Mouse (Mus musculus) layer of hippocampus, postnatal 10 days (tissue): ENCODE measurements around the gene Ankrd13d. TPM values are rescaled to one million over a fixed set of nuclear protein-coding genes. Genes with fewer than 3 reads are reported as not detected.
"Not testable (repeated sequence)": the region's sequence is repeated elsewhere in the genome, so short reads cannot be mapped to it uniquely, and the experiment has no call there.

ENCODE experiments used
- DNase-seq, 2 experiments: peaks; one replicate each; pipeline ENCODE4 v3.0.0; 2021; ENCODE audit warnings: low spot score in 2 of 2
- total RNA-seq, 2 experiments: library from RNA; stranded (reverse); gene quantifications; 2 replicates each; pipeline ENCODE4 v1.2.3; 2021

Gene Ankrd13d
- total RNA-seq, 2 experiments from 2014 or later, result 76.3 to 89.4 TPM

DNA sequence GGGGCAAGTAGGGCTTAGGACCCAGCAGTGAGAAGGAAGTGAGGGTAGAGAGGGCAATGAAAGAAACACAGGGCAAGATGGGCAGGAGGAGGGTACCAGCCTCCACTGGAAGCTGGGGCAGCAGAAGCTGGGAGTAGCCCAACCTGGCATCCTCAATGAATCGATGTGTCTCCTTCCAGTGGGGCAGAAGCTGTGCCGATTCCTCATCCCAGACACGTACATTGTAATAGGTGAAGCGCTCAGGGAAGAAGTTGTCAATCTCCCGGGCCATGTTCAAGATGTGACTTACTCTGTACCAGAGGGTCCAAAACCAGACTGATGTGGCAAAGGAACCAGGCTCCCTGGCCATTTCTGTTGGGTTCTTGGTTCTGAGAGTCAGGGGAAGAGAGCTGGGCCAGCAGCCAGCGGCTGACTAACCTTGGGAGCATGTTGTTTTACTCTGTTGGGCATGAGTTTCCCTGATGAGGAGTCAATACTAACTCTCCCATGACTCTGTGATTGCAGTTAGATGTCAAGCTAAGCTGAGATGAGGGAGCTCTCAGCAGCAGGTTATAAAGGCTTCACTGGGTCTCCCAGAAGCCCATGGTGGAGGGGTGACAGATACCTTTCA, 18.7 kb downstream of the Ankrd13d start:
- DNase-seq, result no peak

DNA sequence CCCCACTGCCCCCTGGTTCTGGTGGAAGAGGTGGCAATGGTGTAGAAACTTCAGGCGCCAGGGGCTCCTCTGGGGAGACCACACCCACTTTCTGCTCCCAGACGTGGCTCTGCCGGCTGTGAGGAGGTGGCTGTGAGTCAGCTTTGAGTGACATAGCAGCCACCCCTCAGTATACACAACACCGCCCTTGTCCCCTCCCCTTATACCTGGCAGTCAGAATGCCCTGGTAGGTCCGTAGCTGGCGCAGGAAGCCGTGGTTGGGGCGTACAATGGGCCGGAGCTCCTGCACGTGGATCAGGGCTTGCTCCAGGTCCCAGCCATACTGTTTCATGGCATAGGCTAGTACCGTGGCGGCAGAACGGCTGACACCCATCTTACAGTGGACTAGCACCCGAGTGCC, 19.2 kb downstream of the Ankrd13d start:
- no peak for DNase-seq

DNA sequence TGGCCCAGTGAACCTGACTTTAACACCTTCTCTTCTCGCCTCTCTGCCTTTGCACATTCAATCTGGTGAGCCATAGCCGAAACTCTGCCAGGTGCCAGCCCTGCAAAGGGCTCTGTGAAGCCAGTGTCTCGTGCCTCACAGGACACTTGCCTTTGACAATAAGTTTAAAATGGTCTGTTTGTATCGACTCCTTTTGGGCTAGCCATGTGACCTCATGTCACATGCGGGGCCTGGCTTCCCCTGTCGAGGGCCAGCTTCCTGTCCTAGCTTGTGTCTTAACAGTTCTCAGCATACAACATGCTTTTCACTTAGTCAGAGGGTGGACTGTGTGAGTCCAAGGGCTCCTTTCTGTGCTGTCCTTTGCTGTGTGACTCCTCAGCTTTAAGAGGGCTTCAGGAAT, 20.2 kb downstream of the Ankrd13d start:
- DNase-seq, result no peak

DNA sequence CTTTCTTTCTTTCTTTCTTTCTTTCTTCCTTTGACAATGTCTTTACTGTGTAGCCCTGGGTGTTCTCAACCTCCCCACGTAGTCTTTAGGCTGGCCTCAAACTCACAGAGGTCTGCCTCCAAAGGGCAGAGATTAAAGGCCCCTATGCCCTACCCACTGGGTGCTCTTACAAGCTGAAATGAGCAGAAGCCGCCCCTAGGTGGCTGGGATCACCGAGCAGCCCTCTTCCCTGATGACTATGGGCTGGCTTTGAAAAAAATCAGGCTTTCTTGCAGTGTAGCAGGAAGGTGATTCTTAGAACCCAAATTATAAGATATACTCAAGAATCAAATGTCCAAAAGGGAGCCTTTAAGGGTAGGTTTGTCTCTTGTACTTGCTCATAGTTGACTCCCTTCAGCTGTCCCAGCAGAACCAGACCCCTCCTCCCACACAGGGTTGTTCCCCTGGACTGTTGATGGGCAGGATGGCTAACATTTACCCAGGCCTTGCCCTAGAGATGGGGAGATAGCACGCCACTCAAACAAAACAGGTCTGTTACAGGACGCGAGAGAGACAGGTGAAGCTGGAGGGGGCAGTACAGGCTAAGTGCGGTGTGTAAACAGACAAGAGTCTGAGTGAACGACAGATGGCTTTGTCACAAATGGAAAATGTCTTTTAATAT, 21.8 kb downstream of the Ankrd13d start:
- no peak for DNase-seq

DNA sequence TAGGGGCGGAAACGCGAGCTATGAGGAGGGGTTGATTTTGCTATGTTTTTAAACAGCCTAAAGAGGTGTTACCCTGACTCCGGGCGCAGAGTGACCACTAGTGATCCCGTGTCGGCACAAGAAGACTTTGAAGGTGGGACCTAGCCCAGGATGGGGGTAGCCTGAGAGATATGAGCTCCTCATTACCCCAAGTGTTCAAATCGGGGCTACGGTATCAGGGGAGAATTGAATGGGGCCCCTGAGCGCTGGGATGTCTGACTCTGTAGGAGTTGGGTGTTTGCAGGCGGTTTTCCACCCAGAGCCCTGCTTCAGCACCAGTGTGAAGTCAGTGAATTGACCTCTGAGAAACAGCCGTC, 25.1 kb downstream of the Ankrd13d start:
- no peak for DNase-seq

DNA sequence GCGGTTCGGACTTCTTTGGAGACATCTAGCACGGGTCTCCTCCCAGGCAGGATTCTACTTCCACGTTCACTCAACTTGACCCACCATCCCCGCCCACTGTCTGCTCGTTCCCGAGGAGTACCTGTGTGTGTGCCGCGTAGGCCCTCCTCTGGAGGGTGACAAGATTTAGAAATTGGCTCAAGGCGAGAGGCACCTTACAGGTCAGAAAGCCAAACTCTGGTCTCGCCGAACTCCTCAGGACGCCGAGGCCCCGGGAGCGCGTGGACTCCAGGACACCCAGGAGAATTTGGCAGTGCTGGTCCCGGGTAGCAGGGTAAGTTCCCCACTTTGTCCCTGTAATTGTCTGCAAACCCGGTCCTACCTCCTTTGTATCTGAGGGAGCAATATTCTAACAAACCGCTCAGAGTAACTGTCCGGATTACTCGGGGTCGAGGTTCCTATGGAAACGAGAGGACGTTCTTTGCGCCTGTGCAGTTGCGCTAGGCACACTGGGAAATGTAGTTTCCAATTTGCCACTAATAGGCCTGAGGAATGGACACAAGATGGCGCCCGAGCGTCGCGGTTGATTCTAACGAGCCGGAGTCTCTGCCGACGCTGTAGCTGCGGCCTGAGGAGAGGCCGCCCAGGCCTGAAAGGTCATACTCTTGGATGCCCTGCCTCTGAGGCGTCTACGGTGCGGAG, 25.6 kb downstream of the Ankrd13d start:
- peak; percentile 94 for DNase-seq

DNA sequence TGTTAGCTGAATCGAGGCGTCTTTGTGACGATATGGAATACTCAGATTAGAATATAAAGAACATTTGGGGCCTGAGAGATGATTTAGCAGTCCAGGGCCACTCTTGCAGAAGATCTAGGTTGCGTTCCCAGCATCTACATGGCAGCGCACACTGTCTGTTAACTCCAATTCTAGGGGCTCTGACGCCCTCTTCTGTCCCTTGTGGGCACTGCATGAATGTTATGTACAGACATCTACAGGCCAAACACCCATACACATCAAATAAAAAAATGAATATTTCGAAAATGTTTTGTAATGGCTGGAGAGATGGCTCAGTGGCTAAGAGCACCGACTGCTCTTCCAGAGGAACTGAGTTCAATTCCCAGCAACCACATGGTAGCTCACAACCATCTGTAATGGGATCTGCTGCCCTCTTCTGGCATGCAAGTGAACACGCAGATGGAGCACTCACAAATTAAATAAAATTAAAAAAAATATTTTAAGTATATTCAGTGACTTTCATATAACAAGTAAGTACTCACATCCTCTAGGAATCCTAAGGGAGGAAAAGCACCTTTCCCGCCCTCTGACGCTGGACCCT, 27.3 kb downstream of the Ankrd13d start:
- DNase-seq, result no peak

DNA sequence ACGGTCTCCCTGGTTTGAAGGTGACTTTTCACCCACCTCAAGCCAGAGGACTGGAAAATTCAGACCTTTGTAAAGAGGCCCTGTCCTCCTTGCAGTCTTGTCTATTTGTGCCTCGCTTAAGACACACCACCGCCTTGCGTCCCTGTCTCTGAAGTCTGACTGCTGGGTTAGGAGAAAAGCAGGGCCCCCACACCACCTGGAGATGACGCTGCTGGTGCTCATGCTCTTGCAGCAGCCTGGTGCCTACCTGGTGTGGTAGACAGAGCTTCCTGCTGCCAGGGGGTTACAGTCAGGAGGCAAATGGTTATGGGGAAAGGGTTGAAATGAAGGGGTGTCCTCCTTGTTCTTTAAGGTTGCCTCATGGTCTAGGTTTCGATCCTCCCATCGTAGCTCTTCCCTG, 28.7 kb downstream of the Ankrd13d start:
- DNase-seq, result no peak

DNA sequence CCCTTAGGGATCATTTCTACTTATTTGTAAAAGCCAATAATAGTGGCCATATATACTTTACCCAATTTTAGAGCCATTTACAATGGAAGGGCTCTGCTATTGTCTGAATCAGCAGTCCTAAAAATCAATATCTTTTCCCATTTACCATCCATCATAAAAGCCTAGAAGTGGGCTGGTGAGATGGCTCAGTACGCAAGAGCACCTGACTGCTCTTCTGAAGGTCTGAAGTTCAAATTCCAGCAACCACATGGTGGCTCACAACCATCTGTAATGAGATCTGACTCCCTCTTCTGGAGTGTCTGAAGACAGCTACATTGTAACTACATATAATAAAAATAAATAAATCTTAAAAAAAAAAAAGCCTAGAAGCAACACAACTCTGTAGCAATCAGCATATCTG, 34.3 kb downstream of the Ankrd13d start:
- DNase-seq, result not testable (repeated sequence)

DNA sequence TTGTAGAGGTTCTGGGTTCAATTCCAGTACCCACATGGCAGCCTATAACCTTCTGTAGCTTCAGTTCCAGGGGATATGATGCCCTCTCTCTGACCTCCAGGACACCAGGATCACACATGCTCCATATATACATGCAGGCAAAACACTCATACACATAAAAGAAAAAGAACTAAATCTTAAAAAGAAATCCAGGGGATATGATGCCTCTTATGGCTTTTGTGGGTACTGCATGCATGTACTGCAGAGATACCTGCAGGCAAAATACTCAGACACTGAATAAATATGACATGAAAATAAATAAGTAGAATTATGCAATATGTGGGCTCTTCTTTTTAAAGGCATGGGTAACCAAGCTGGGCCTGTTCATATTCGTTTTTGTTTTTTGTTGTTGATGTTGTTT, 35.9 kb downstream of the Ankrd13d start:
- DNase-seq, result no peak

DNA sequence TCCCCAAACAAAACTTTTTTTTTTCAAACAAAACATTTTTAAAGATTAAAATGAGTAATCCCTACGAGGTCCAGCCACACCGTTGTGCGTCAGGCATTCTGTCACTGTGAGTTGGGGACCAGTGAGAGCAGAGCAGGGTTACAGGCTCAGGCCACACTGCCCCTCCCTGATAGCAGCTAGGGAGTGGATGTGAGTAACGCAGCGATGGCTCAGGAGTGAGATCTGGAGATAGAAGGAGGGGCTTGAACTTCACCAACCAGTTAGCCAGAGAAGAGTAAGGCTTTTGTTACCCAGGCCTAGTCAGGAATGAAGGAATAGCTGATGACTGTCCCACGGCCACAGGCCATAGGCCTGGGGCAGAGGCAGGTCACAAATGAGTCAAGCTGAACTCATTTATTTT, 38.2 kb downstream of the Ankrd13d start:
- DNase-seq, result no peak

DNA sequence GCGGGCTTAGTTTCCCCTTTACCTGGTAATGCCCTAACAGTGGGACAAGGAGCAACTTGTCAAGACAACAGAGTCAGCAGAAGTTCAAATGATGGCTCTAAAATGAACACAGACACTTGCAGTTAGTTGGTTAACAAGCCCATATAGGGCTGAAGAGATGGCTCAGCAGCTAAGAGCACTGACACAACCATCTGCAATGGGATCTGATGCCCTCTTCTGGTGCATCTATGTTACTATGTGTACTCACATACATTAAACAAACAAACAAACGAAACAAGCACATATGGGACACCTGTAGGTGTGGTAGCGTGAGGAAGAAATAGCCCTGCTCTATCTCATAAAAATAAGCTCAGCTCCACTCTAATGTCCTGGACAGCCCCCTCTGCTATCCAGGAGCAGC, 40.5 kb downstream of the Ankrd13d start:
- no peak for DNase-seq

DNA sequence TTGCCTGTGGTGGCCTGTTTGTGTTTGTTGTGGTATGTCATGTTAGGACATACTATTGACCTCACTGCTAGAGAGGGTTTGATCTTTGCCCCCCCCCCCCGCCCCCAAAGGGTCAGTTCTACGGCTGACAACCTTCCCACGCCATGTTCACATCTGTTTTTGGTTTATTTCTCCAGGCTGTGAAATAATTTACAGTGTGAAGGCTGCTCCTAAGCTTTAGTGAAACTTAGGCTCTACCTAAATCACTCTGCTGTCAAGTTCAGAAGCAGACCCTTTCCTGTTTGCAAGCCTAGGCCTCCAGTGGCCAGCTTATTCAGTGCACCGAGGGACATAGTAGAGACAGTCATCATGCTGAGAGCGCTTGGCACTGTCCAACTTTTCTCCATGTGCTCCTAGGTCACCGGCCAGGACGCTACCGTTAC, 42.7 kb downstream of the Ankrd13d start:
- no peak for DNase-seq

DNA sequence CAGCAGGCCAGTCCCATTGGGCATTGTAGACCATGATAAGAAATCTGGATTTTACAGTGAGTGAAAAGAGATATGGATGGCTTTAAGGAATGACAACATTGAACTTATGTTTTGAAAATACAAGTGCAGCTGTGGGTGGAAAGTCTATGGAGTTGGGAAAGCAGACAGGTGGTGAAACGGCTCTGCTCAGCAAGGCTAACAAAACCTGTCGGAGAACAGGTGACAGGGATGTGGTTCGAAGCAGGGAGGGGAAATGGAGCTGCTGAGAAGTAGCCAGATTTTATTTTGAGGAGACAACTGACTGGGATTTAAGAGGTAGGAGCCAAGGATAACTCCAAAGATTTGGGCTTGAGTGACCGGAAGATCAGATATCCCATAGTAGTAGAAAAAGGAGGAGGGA, 48.4 kb downstream of the Ankrd13d start:
- no peak for DNase-seq

DNA sequence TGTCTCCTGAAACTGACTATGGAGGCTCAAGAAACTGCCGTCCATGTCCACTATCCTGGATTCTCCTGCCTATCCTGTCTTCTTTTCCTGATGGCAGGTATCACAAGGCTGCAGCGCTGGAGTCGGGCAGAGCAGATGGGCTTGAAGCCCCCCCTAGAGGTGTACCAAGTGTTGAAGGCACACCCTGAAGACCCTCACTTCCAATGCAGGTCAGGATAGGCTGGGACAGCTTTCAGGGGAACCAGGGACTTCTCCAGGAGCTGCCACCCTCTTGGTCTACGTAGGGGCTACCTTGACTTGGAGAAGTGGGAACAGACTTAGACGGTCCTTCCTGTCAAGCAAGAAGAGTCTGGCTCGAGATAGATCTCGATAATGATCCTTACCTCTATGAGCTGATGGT, 50.3 kb downstream of the Ankrd13d start:
- DNase-seq, result no peak

DNA sequence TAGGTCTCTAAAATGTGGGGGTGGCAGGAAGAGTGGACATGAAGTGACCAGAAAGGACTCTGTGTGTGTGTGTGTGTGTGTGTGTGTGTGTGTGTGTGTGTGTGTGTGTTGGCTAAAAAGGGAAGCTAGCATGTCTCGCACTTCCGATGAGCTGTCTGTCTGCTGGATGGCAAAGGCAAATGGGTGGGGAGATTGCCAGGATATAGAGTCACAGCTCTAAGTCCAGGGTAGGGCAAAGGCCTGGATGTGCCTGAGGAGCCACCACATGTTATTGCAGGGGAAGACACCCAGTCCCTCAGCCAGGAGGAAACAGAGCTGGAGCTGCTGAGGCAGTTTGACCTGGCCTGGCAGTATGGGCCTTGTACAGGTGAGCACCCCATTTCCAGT, 50.8 kb downstream of the Ankrd13d start:
- DNase-seq, result peak in 1 of 2 experiments; percentile 28

DNA sequence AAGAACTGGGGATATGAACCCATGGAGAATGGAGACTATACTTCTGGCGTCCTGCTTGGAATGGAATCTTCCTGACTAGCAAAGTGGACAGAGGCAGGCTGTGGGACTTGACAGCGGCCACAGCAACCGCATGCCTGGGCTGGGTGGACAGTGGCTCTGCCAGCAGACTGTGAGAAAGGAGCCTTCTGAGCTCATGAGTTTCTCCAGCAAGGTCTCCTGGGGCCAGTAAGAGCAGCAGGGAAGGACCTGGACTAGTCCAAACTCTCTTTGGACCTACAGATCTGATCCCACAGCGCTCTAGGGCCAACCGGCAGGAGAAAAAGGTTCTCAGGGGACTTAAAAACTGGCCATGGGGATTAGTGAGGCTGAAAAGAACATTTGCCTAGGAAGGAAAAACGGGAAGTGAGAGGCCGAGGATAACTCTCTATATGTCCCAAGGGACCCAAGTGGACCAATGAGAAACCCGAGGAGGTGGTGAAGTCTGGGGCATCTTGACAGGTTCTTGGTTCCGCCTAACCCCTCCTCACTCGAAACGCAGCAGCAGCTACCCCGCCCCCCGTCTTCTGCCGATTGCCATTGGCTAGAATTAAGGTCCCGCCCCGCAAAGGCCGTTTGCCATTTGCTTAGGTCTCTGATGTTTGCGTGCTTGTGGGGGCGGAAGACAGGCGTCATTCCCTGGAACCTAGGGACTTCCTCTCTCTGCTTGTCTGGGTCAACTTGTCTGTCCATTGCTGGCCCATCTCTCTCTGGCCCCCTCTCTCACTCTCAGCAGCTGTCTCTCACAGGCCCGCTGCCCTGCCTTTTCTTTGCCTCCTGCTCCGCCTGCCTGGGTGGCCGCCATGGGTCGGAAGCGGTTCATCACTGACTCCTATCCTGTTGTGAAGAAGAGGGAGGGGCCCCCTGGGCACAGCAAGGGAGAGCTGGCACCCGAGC, 51.4 kb downstream of the Ankrd13d start, which contains the start of gene Pold4:
Pold4 (plus strand) TSS at position 647 of the 933 bp plus-strand sequence.
- peak; percentile 95 to 96 for DNase-seq

DNA sequence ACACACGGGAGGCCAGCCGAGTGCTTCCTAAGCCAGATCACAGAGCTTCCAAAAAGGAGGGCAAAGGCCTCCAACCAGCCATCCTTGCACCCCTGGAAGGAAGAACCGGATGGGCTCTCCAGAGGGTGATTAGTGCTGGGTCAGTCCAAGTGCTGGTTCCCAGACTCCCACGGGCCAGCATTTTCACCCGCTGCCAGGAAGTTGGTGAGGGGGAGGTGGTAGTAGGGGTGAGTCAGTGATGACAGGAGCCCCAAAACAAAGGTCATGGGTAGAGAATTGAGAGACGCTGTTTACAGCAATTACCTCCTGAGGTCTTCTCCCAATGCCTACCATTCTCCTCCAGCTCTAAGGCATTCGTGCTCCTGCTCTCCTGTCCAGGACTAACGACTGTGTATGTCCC, 52.5 kb downstream of the Ankrd13d start:
- no peak for DNase-seq

DNA sequence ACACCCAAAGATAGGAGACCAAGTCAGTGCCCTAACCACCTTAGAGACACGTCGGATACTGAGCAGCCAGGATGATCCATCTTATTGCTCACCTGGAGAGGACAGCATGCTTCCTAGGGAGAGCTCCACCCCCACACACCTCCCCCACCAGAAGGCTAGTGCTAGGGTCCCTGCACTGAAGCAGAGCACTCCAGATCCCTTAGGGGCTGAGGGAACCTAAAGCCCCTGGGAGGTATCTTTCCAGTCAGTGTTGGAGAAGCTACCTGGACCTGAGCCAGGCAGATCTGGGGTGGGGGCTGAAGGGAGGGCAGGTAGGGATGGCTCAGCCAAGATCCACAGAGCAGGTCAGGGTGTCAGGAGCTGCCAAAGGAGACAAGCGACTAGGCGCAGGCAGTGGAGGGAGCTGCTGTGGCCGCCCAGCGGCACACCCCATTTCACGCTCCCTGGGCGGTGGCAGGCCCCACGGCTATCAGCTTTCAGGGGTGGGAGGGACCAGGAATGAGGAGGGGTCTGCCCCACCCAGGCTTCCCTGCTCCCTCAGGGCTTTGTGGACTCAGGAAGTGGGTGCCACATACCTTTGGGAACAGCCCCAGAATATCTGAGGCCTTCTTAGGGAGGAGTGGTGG, 53.4 kb downstream of the Ankrd13d start:
- no peak for DNase-seq

DNA sequence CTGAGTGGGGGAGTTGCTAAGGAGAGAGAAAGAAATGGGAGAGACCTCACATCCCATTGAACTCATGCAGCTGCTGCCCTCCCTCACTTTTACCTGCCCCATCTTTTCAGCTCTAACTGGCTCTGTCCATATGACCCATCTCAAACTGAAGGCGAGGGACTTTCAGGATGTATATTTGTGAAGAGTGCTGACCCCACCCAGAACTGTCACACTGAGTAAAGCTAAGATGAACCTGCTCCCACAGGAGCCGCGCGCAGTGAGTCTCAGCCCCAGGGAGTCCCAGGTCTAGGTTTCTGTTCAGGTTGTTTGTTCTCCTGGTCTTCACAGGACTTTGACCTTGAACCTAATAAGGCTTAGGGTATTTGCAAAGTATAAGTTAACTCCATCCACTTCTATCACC, 54.0 kb downstream of the Ankrd13d start:
- DNase-seq, result no peak
